Mouse (Mus musculus) heart, embryonic 10.5 days (tissue): Measurements from ENCODE around the gene Ebpl. TPM values are rescaled to one million over a fixed set of nuclear protein-coding genes. Genes with fewer than 3 reads are reported as not detected.

Experiments
- DNase-seq: peaks from one replicate; pipeline ENCODE4 v3.0.0-alpha.2; 2017; ENCODE audit warnings: low spot score
- H3K27ac ChIP-seq: fragments of 300-500 bp; sonication (generic); 2 replicates; pipeline ENCODE4 v1.5.1; 2016; ENCODE audit warnings: mild to moderate bottlenecking
- H3K27me3 ChIP-seq: fragments of 300-500 bp; sonication (generic); 2 replicates; pipeline ENCODE4 v1.6.1; 2016; ENCODE audit warnings: mild to moderate bottlenecking; ENCODE audit not compliant: poor library complexity, insufficient read depth, severe bottlenecking
- H3K36me3 ChIP-seq: fragments of 300-500 bp; sonication (generic); 2 replicates; pipeline ENCODE4 v1.6.1; 2016; ENCODE audit warnings: mild to moderate bottlenecking, moderate library complexity
- H3K4me1 ChIP-seq: fragments of 300-500 bp; sonication (generic); 2 replicates; pipeline ENCODE4 v1.6.1; 2016; ENCODE audit warnings: mild to moderate bottlenecking
- H3K4me3 ChIP-seq: fragments of 300-500 bp; sonication (generic); 2 replicates; pipeline ENCODE4 v1.5.1; 2016; ENCODE audit warnings: mild to moderate bottlenecking, moderate library complexity
- H3K9me3 ChIP-seq: fragments of 300-500 bp; sonication (generic); 2 replicates; pipeline ENCODE4 v1.6.1; 2016; ENCODE audit warnings: mild to moderate bottlenecking, moderate library complexity
- WGBS: fragments of 180-500 bp; shearing (Covaris S2); methylation state at CpG from one replicate; pipeline ENCODE4 v1.1.7; 2016; 5-methylcytosine and 5-hydroxymethylcytosine counted together
- polyA plus RNA-seq: library from polyadenylated mRNA; unstranded; fragments of >200 nt; fragmentation: Nextera tagmentation; extraction: Ambion mirVana; gene quantifications from 2 replicates; pipeline ENCODE4 v1.2.1, GENCODE M21; 2016

The Ebpl gene
- polyA plus RNA-seq, result 6.8 and 8.8 TPM in 2 replicates

- Histone ChIP-seq H3K4me1 (peaks cover 11% of the 10 kb centered on the region), H3K4me3 (peak within 1 kb of the TSS; percentile 76), H3K36me3 (peaks cover 2% of the 10 kb centered on the region; the same call in 1 of the 2 replicates), H3K9me3 (no peaks in the 10 kb centered on the region), H3K27me3 (no peaks in the 10 kb centered on the region), H3K27ac (peak within 1 kb of the TSS; percentile 91)
- DNase-seq, result peak; percentile 94
- 1% methylated on average over 40 of the region's 40 CpGs for WGBS
Observed at GRCm38 (mm10) chr14:61360131-61360980, at the start of gene Ebpl. Gene Ebpl, minus strand, starts transcription at chr14:61360439.

- Histone ChIP-seq H3K4me1 (peaks cover 3% of the 10 kb centered on the region; the same call in 1 of the 2 replicates), H3K27ac (no peak overlapping the region), H3K9me3 (no peaks in the 10 kb centered on the region), H3K27me3 (no peaks in the 10 kb centered on the region), H3K36me3 (no peaks in the 10 kb centered on the region), H3K4me3 (no peak overlapping the region)
- 54% methylated on average over 2 of the region's 2 CpGs for WGBS
- no peak for DNase-seq
Observed at GRCm38 (mm10) chr14:61410020-61410419, 49.8 kb upstream of the Ebpl start.

GRCm38 (mm10) chr14:61407055-61407454, 46.8 kb upstream of the Ebpl start:
- Histone ChIP-seq H3K27ac (no peak overlapping the region), H3K9me3 (no peaks in the 10 kb centered on the region), H3K4me1 (peaks cover 3% of the 10 kb centered on the region; the same call in 1 of the 2 replicates), H3K4me3 (no peak overlapping the region), H3K36me3 (peaks cover 3% of the 10 kb centered on the region), H3K27me3 (no peaks in the 10 kb centered on the region)
- WGBS, result 93% methylated on average over 3 of the region's 3 CpGs
- DNase-seq, result no peak

GRCm38 (mm10) chr14:61405761-61406160, 45.5 kb upstream of the Ebpl start:
- peaks cover 3% of the 10 kb centered on the region; the same call in 1 of the 2 replicates for H3K4me1 ChIP-seq
- DNase-seq, result no peak
- no peaks in the 10 kb centered on the region for H3K27me3 ChIP-seq
- peaks cover 9% of the 10 kb centered on the region for H3K36me3 ChIP-seq
- no peak overlapping the region for H3K4me3 ChIP-seq
- no peak overlapping the region for H3K27ac ChIP-seq
- H3K9me3 ChIP-seq, result no peaks in the 10 kb centered on the region

GRCm38 (mm10) chr14:61404941-61405340, 44.7 kb upstream of the Ebpl start:
- WGBS, result 90% methylated on average over 3 of the region's 3 CpGs
- DNase-seq, result no peak
- Histone ChIP-seq H3K27me3 (no peaks in the 10 kb centered on the region), H3K36me3 (peaks cover 14% of the 10 kb centered on the region), H3K4me3 (no peak overlapping the region), H3K4me1 (peaks cover 3% of the 10 kb centered on the region; the same call in 1 of the 2 replicates), H3K9me3 (no peaks in the 10 kb centered on the region), H3K27ac (no peak overlapping the region)

- H3K4me3 ChIP-seq, result no peak overlapping the region
- no peaks in the 10 kb centered on the region for H3K4me1 ChIP-seq
- no peak for DNase-seq
- no peaks in the 10 kb centered on the region for H3K9me3 ChIP-seq
- H3K36me3 ChIP-seq, result peaks cover 24% of the 10 kb centered on the region
- WGBS, result 89% methylated on average over 6 of the region's 6 CpGs
- H3K27ac ChIP-seq, result no peak overlapping the region
- no peaks in the 10 kb centered on the region for H3K27me3 ChIP-seq
Observed at GRCm38 (mm10) chr14:61394745-61395144, 34.5 kb upstream of the Ebpl start.

GRCm38 (mm10) chr14:61390586-61390985, 30.3 kb upstream of the Ebpl start:
- H3K9me3 ChIP-seq, result no peaks in the 10 kb centered on the region
- 65% methylated on average over 3 of the region's 3 CpGs for WGBS
- H3K27me3 ChIP-seq, result no peaks in the 10 kb centered on the region
- no peak for DNase-seq
- no peak overlapping the region for H3K4me3 ChIP-seq
- no peaks in the 10 kb centered on the region for H3K4me1 ChIP-seq
- no peak overlapping the region for H3K27ac ChIP-seq
- H3K36me3 ChIP-seq, result peaks cover 17% of the 10 kb centered on the region

GRCm38 (mm10) chr14:61367290-61367689, 7.1 kb upstream of the Ebpl start:
- Histone ChIP-seq H3K27ac (no peak overlapping the region), H3K9me3 (no peaks in the 10 kb centered on the region), H3K4me3 (no peak overlapping the region), H3K4me1 (no peaks in the 10 kb centered on the region), H3K27me3 (no peaks in the 10 kb centered on the region), H3K36me3 (peaks cover 37% of the 10 kb centered on the region)
- WGBS, result 94% methylated on average over 2 of the region's 2 CpGs
- no peak for DNase-seq

- Histone ChIP-seq H3K36me3 (peaks cover 23% of the 10 kb centered on the region), H3K4me1 (peaks cover 11% of the 10 kb centered on the region), H3K9me3 (no peaks in the 10 kb centered on the region), H3K27ac (no peak overlapping the region), H3K4me3 (no peak overlapping the region), H3K27me3 (no peaks in the 10 kb centered on the region)
- no peak for DNase-seq
- WGBS, result 86% methylated on average over 3 of the region's 3 CpGs
Observed at GRCm38 (mm10) chr14:61364656-61365055, 4.4 kb upstream of the Ebpl start.

GRCm38 (mm10) chr14:61363734-61364133, 3.5 kb upstream of the Ebpl start:
- Histone ChIP-seq H3K4me3 (no peak overlapping the region), H3K27me3 (no peaks in the 10 kb centered on the region), H3K27ac (no peak overlapping the region), H3K9me3 (no peaks in the 10 kb centered on the region), H3K4me1 (peaks cover 11% of the 10 kb centered on the region), H3K36me3 (peaks cover 17% of the 10 kb centered on the region)
- DNase-seq, result no peak
- WGBS, result 91% methylated on average over 2 of the region's 2 CpGs

GRCm38 (mm10) chr14:61362268-61362667, 2.0 kb upstream of the Ebpl start:
- Histone ChIP-seq H3K27me3 (no peaks in the 10 kb centered on the region), H3K4me1 (peaks cover 11% of the 10 kb centered on the region), H3K27ac (no peak overlapping the region), H3K36me3 (peaks cover 13% of the 10 kb centered on the region), H3K9me3 (no peaks in the 10 kb centered on the region), H3K4me3 (no peak overlapping the region)
- DNase-seq, result no peak
- 96% methylated on average over 2 of the region's 2 CpGs for WGBS

GRCm38 (mm10) chr14:61360981-61361511, 807 bp upstream of the Ebpl start:
- 61% methylated on average over 3 of the region's 3 CpGs for WGBS

More at GRCm38 (mm10) chr14:61360981-61361511, 807 bp upstream of the Ebpl start:
- Histone ChIP-seq H3K4me1 (peaks cover 11% of the 10 kb centered on the region), H3K36me3 (0 out of 2 replicates have a peak, but pooled peaks cover 4% of the 10 kb centered on the region), H3K27me3 (no peaks in the 10 kb centered on the region), H3K27ac (peak overlapping the region; percentile 91; the same call in 1 of the 2 replicates), H3K9me3 (no peaks in the 10 kb centered on the region), H3K4me3 (peak overlapping the region; percentile 76)
- DNase-seq, result no peak
